In genomic region chr12:85484655-85485054, GRCm38 (mm10) we compare ENCODE assay signal across 24 mouse cellular contexts. TPM values are rescaled to one million over a fixed set of nuclear protein-coding genes. Genes with fewer than 3 reads are reported as not detected.
DNase-seq lines count a peak whose midpoint lies in the region; ATAC-seq and TF ChIP-seq lines count a peak whose summit lies in the region.
"Had no signal": no experiment of that assay in that cellular context is flagged by ENCODE, and none has a peak within 500 bp of the region (broad histone marks: within the 10 kb centered on the region; RNA-seq: fewer than 3 reads in every experiment).

No protein-coding gene starts in this region.

- intact Hi-C loops in gastrocnemius, adult 2 months (cut with DNase I): loop anchor here (10.0 kb wide), 1 partner anchor 340 kb away; no protein-coding TSS in a partner anchor
- intact Hi-C loops in gastrocnemius, postnatal 14 days (cut with DNase I; ENCODE audit: low total_unique reads): loop anchor here (10.0 kb wide), 1 partner anchor 50 kb away; no protein-coding TSS in a partner anchor

- H3K9ac ChIP-seq in liver, embryonic 13.5 days: no peak overlapping the region
- no peak overlapping the region for H3K9ac ChIP-seq in liver, embryonic 12.5 days
- H3K9ac ChIP-seq in midbrain, embryonic 13.5 days (replicated peaks): peak overlapping the region; percentile 71; the same call in 1 of the 2 replicates
- H3K9ac ChIP-seq in midbrain, embryonic 15.5 days: no peak overlapping the region
- H3K9ac ChIP-seq: forebrain, embryonic 12.5 days had no signal

- no peak for DNase-seq in gastrocnemius, adult 2 months
- no peak for DNase-seq in gastrocnemius, postnatal 14 days
- DNase-seq in liver, embryonic 13.5 days: no peak
- DNase-seq in induced T-regulatory cell, adult 2 months (ENCODE audit: low read depth): peak; percentile 52
- no peak for DNase-seq in thymus, postnatal 25 days
- DNase-seq: adrenal gland, adult 8-10 months; adrenal gland, postnatal 25 days; cerebellum, adult 11-12 months; cerebellum, adult 8-10 months; cerebellum, postnatal 10 days; cerebellum, postnatal 36 days; embryo, embryonic 11 days; gastrocnemius, postnatal 10 days; heart, postnatal 36 days had no signal

- TF ChIP-seq CTCF in gastrocnemius, adult 2 months (IDR thresholded peaks at IDR 0.05): no peak

- H3K27me3 ChIP-seq in liver, embryonic 13.5 days: peaks cover 70% of the 10 kb centered on the region
- H3K27me3 ChIP-seq in liver, embryonic 12.5 days (replicated peaks): peaks cover 64% of the 10 kb centered on the region
- H3K27me3 ChIP-seq in midbrain, embryonic 13.5 days: peaks cover 16% of the 10 kb centered on the region; the same call in 1 of the 2 replicates
- H3K27me3 ChIP-seq in midbrain, embryonic 15.5 days (replicated peaks): peaks cover 7% of the 10 kb centered on the region; the same call in 1 of the 2 replicates

- H3K4me3 ChIP-seq in gastrocnemius, adult 2 months: no peak overlapping the region
- H3K4me3 ChIP-seq in liver, embryonic 13.5 days (replicated peaks): no peak overlapping the region
- H3K4me3 ChIP-seq in liver, embryonic 12.5 days: no peak overlapping the region
- H3K4me3 ChIP-seq in midbrain, embryonic 13.5 days (replicated peaks): no peak overlapping the region
- no peak overlapping the region for H3K4me3 ChIP-seq in midbrain, embryonic 15.5 days

- H3K9me3 ChIP-seq in liver, embryonic 13.5 days (replicated peaks): no peaks in the 10 kb centered on the region
- no peaks in the 10 kb centered on the region for H3K9me3 ChIP-seq in liver, embryonic 12.5 days (replicated peaks)
- no peaks in the 10 kb centered on the region for H3K9me3 ChIP-seq in midbrain, embryonic 13.5 days
- H3K9me3 ChIP-seq in midbrain, embryonic 15.5 days: no peaks in the 10 kb centered on the region
- H3K9me3 ChIP-seq: embryonic facial prominence, embryonic 10.5 days; embryonic facial prominence, embryonic 13.5 days; forebrain, embryonic 12.5 days; forebrain, embryonic 15.5 days; hindbrain, embryonic 10.5 days; hindbrain, embryonic 13.5 days had no signal

- peak overlapping the region; percentile 93; the same call in 1 of the 2 replicates for H3K4me2 ChIP-seq in liver, embryonic 13.5 days
- no peak overlapping the region for H3K4me2 ChIP-seq in liver, embryonic 12.5 days
- no peak overlapping the region for H3K4me2 ChIP-seq in midbrain, embryonic 13.5 days (replicated peaks)
- no peak overlapping the region for H3K4me2 ChIP-seq in midbrain, embryonic 15.5 days

- peak overlapping the region; percentile 95; the same call in 1 of the 2 replicates for H3K27ac ChIP-seq in gastrocnemius, adult 2 months
- no peak overlapping the region for H3K27ac ChIP-seq in liver, embryonic 13.5 days
- H3K27ac ChIP-seq in liver, embryonic 12.5 days: no peak overlapping the region
- H3K27ac ChIP-seq in midbrain, embryonic 13.5 days: no peak overlapping the region
- H3K27ac ChIP-seq in midbrain, embryonic 15.5 days: no peak overlapping the region
- H3K27ac ChIP-seq: forebrain, embryonic 12.5 days; forebrain, embryonic 15.5 days had no signal

- H3K4me1 ChIP-seq in liver, embryonic 13.5 days (replicated peaks): peaks cover 24% of the 10 kb centered on the region
- H3K4me1 ChIP-seq in liver, embryonic 12.5 days: peaks cover 28% of the 10 kb centered on the region
- peaks cover 20% of the 10 kb centered on the region for H3K4me1 ChIP-seq in midbrain, embryonic 13.5 days (replicated peaks)
- peaks cover 17% of the 10 kb centered on the region for H3K4me1 ChIP-seq in midbrain, embryonic 15.5 days

- H3K36me3 ChIP-seq in liver, embryonic 13.5 days: no peaks in the 10 kb centered on the region
- H3K36me3 ChIP-seq in liver, embryonic 12.5 days: no peaks in the 10 kb centered on the region
- no peaks in the 10 kb centered on the region for H3K36me3 ChIP-seq in midbrain, embryonic 13.5 days
- no peaks in the 10 kb centered on the region for H3K36me3 ChIP-seq in midbrain, embryonic 15.5 days (replicated peaks)
- H3K36me3 ChIP-seq: embryonic facial prominence, embryonic 10.5 days; embryonic facial prominence, embryonic 13.5 days; forebrain, embryonic 12.5 days; forebrain, embryonic 15.5 days; hindbrain, embryonic 10.5 days; hindbrain, embryonic 13.5 days had no signal

- 57% methylated on average over 2 of the region's 2 CpGs for WGBS in liver, embryonic 13.5 days (ENCODE audit: insufficient replicate concordance)
- WGBS in liver, embryonic 12.5 days (ENCODE audit: insufficient replicate concordance): 60% methylated on average over 2 of the region's 2 CpGs
- 81% methylated on average over 2 of the region's 2 CpGs for WGBS in midbrain, embryonic 13.5 days
- WGBS in midbrain, embryonic 15.5 days: 85% methylated on average over 2 of the region's 2 CpGs

- ATAC-seq in liver, embryonic 13.5 days (ENCODE audit: low read depth): no peak
- ATAC-seq in liver, embryonic 12.5 days: no peak
- ATAC-seq in midbrain, embryonic 13.5 days: no peak
- ATAC-seq in midbrain, embryonic 15.5 days (replicated peaks): no peak
- ATAC-seq: activated CD4-positive, CD25-positive, alpha-beta regulatory T cell, adult 4 months had no signal

RNA-seq across cellular contexts. Expression of gene Fos, which starts 11.0 kb away (rescaled TPM):
- 1 to 10 TPM; 3.6 to 8.7 TPM for total RNA-seq in gastrocnemius, adult 2 months (2021)
- total RNA-seq in gastrocnemius, postnatal 14 days (2021): 1 to 10 TPM; 7.6 to 8.9 TPM
- polyA plus RNA-seq in liver, embryonic 13.5 days (2015; fragmentation: Nextera tagmentation; extraction: Ambion mirVana): 1.5 and 1.7 TPM in 2 replicates
- 1.4 and 1.5 TPM in 2 replicates for polyA plus RNA-seq in liver, embryonic 12.5 days (2016; fragmentation: Nextera tagmentation; extraction: Ambion mirVana)
- 0.82 and 0.90 TPM in 2 replicates for polyA plus RNA-seq in midbrain, embryonic 13.5 days (2015; fragmentation: Nextera tagmentation; extraction: Ambion mirVana)
- polyA plus RNA-seq in midbrain, embryonic 15.5 days (2015; fragmentation: Nextera tagmentation; extraction: Ambion mirVana): 1.4 and 1.6 TPM in 2 replicates
